ENCODE assay signal across 9 mouse cellular contexts in the genomic region with DNA sequence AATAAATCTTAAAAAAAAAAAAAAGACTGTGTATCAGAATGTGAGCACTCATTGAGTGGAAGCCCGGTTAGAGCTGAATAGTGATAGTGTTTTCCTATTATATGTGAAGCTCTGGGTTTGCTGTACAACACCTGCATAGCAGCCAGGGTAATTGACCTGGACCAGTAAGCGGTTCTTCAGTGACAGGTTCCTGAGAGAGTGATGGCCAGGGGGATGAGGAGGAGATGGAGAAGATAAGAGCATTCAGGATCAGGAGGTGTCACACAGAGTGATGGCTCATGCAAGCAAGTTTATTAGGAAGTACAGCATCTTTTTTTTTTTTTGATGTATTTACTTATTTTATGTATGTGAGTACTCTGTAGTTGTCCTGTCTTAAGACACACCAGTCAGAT. TPM values are rescaled to one million over a fixed set of nuclear protein-coding genes. Genes with fewer than 3 reads are reported as not detected.
DNase-seq lines count a peak whose midpoint lies in the region; ATAC-seq and TF ChIP-seq lines count a peak whose summit lies in the region.
"Had no signal": no experiment of that assay in that cellular context is flagged by ENCODE, and none has a peak within 500 bp of the region (broad histone marks: within the 10 kb centered on the region; RNA-seq: fewer than 3 reads in every experiment).

No protein-coding gene starts in this region.

- TF ChIP-seq EP300 in stomach, postnatal 0 days (optimal IDR thresholded peaks at IDR 0.05), result no peak

- H3K4me2 ChIP-seq in stomach, embryonic 14.5 days (replicated peaks; ENCODE audit: low read depth, low read length), result peak overlapping the region; percentile 91
- no peak overlapping the region; the same call in 1 of the 2 replicates for H3K4me2 ChIP-seq in stomach, postnatal 0 days (replicated peaks; ENCODE audit: low read depth)
- H3K4me2 ChIP-seq in forebrain, embryonic 13.5 days, result peak overlapping the region; percentile 92
- peak overlapping the region; percentile 93 for H3K4me2 ChIP-seq in limb, embryonic 15.5 days

- H3K9me3 ChIP-seq in stomach, embryonic 14.5 days (ENCODE audit: control insufficient read depth, low read depth, low read length), result no peaks in the 10 kb centered on the region
- H3K9me3 ChIP-seq in stomach, postnatal 0 days (ENCODE audit: control insufficient read depth, low read length), result no peaks in the 10 kb centered on the region
- no peaks in the 10 kb centered on the region for H3K9me3 ChIP-seq in forebrain, embryonic 13.5 days (replicated peaks)
- no peaks in the 10 kb centered on the region for H3K9me3 ChIP-seq in limb, embryonic 15.5 days

- no peak for TF ChIP-seq CTCF in stomach, postnatal 0 days (IDR thresholded peaks at IDR 0.05; ENCODE audit: low read depth)

- 50% methylated on average over 2 of the region's 2 CpGs for WGBS in stomach, embryonic 14.5 days
- WGBS in stomach, postnatal 0 days, result 51% methylated on average over 2 of the region's 2 CpGs
- 71% methylated on average over 2 of the region's 2 CpGs for WGBS in forebrain, embryonic 13.5 days
- WGBS in limb, embryonic 15.5 days, result 75% methylated on average over 2 of the region's 2 CpGs

- no peak overlapping the region for H3K27ac ChIP-seq in stomach, embryonic 14.5 days (ENCODE audit: low read length)
- H3K27ac ChIP-seq in stomach, postnatal 0 days (replicated peaks), result no peak overlapping the region
- H3K27ac ChIP-seq in forebrain, embryonic 13.5 days, result no peak overlapping the region
- H3K27ac ChIP-seq in limb, embryonic 15.5 days, result no peak overlapping the region

- H3K4me3 ChIP-seq in stomach, embryonic 14.5 days (ENCODE audit: low read depth, low read length), result peak overlapping the region; percentile 47
- no peak overlapping the region for H3K4me3 ChIP-seq in stomach, postnatal 0 days (ENCODE audit: low read depth, low read length)
- H3K4me3 ChIP-seq in forebrain, embryonic 13.5 days, result peak overlapping the region; percentile 80
- H3K4me3 ChIP-seq in limb, embryonic 15.5 days, result peak overlapping the region; percentile 88

- H3K27me3 ChIP-seq in stomach, embryonic 14.5 days (ENCODE audit: control insufficient read depth, insufficient read depth, low read length), result no peaks in the 10 kb centered on the region
- H3K27me3 ChIP-seq in stomach, postnatal 0 days (ENCODE audit: control insufficient read depth, insufficient read depth, low read length), result no peaks in the 10 kb centered on the region
- peaks cover 16% of the 10 kb centered on the region for H3K27me3 ChIP-seq in forebrain, embryonic 13.5 days
- peaks cover 17% of the 10 kb centered on the region for H3K27me3 ChIP-seq in limb, embryonic 15.5 days

- no peak for DNase-seq in stomach, postnatal 0 days (ENCODE audit: low spot score)
- no peak for DNase-seq in adrenal gland, postnatal 10 days
- no peak for DNase-seq in spleen, postnatal 10 days (ENCODE audit: low spot score in 2 of 2)
- no peak for DNase-seq in cerebellum, adult 9-10 months
- DNase-seq: lung, postnatal 10 days had no signal

- ATAC-seq in stomach, embryonic 14.5 days (ENCODE audit: insufficient number of reproducible peaks, insufficient read depth, low FRiP score, low read depth), result no peak
- no peak for ATAC-seq in stomach, postnatal 0 days (ENCODE audit: low FRiP score, low TSS enrichment)
- ATAC-seq in forebrain, embryonic 13.5 days, result no peak
- ATAC-seq in limb, embryonic 15.5 days (ENCODE audit: insufficient number of reproducible peaks, low FRiP score, low TSS enrichment, low read depth), result no peak

- no peak overlapping the region; the same call in 1 of the 2 replicates for H3K9ac ChIP-seq in stomach, embryonic 14.5 days (replicated peaks; ENCODE audit: low read depth, low read length)
- no peak overlapping the region for H3K9ac ChIP-seq in stomach, postnatal 0 days (ENCODE audit: low read length)
- peak overlapping the region; percentile 23; the same call in 1 of the 2 replicates for H3K9ac ChIP-seq in forebrain, embryonic 13.5 days
- no peak overlapping the region for H3K9ac ChIP-seq in limb, embryonic 15.5 days

- H3K4me1 ChIP-seq in stomach, embryonic 14.5 days (ENCODE audit: control insufficient read depth, insufficient read depth, low read length), result peaks cover 7% of the 10 kb centered on the region; the same call in 1 of the 2 replicates
- H3K4me1 ChIP-seq in stomach, postnatal 0 days (replicated peaks; ENCODE audit: control insufficient read depth, insufficient read depth), result no peaks in the 10 kb centered on the region; the same call in 1 of the 2 replicates
- peaks cover 19% of the 10 kb centered on the region for H3K4me1 ChIP-seq in forebrain, embryonic 13.5 days
- peaks cover 15% of the 10 kb centered on the region for H3K4me1 ChIP-seq in limb, embryonic 15.5 days

- H3K36me3 ChIP-seq in stomach, embryonic 14.5 days (ENCODE audit: control insufficient read depth, insufficient read depth, low read length), result peaks cover 18% of the 10 kb centered on the region
- no peaks in the 10 kb centered on the region for H3K36me3 ChIP-seq in stomach, postnatal 0 days (ENCODE audit: control insufficient read depth, insufficient read depth, low read length)
- peaks cover 29% of the 10 kb centered on the region for H3K36me3 ChIP-seq in forebrain, embryonic 13.5 days (ENCODE audit: poor library complexity, severe bottlenecking)
- H3K36me3 ChIP-seq in limb, embryonic 15.5 days, result peaks cover 25% of the 10 kb centered on the region

RNA-seq across cellular contexts. Expression of a gene that starts 1.0 kb away (rescaled TPM):
- 29.5 and 30.7 TPM in 2 replicates for polyA plus RNA-seq in stomach, embryonic 14.5 days (2014; fragmentation: Nextera tagmentation; extraction: Ambion mirVana)
- 4.1 and 4.7 TPM in 2 replicates for polyA plus RNA-seq in stomach, postnatal 0 days (2015; fragmentation: Nextera tagmentation; extraction: Ambion mirVana)
- 24.2 and 29.5 TPM in 2 replicates for polyA plus RNA-seq in forebrain, embryonic 13.5 days (2015; fragmentation: Nextera tagmentation; extraction: Ambion mirVana)
- 20.5 and 21.7 TPM in 2 replicates for polyA plus RNA-seq in limb, embryonic 15.5 days (2015; fragmentation: Nextera tagmentation; extraction: Ambion mirVana)
- 10 to 100 TPM in 1 of 2 experiments, 1 to 10 TPM in 1; 7.6 to 12.0 TPM for total RNA-seq in adrenal gland, postnatal 10 days (2021)

RNA-seq across cellular contexts. Expression of a gene that starts 1.1 kb away (rescaled TPM):
- 5.3 and 5.5 TPM in 2 replicates for polyA plus RNA-seq in stomach, embryonic 14.5 days (2014; fragmentation: Nextera tagmentation; extraction: Ambion mirVana)
- 3.8 and 6.1 TPM in 2 replicates for polyA plus RNA-seq in stomach, postnatal 0 days (2015; fragmentation: Nextera tagmentation; extraction: Ambion mirVana)
- 8.3 and 10.9 TPM in 2 replicates for polyA plus RNA-seq in forebrain, embryonic 13.5 days (2015; fragmentation: Nextera tagmentation; extraction: Ambion mirVana)
- polyA plus RNA-seq in limb, embryonic 15.5 days (2015; fragmentation: Nextera tagmentation; extraction: Ambion mirVana), result 5.2 and 6.4 TPM in 2 replicates
- total RNA-seq in adrenal gland, postnatal 10 days (2021), result 10 to 100 TPM; 26.8 to 46.1 TPM

RNA-seq across cellular contexts. Expression of a gene that starts 17.4 kb away (rescaled TPM):
- polyA plus RNA-seq in stomach, embryonic 14.5 days (2014; fragmentation: Nextera tagmentation; extraction: Ambion mirVana), result 58.4 and 70.8 TPM in 2 replicates
- 31.4 and 31.8 TPM in 2 replicates for polyA plus RNA-seq in stomach, postnatal 0 days (2015; fragmentation: Nextera tagmentation; extraction: Ambion mirVana)
- polyA plus RNA-seq in forebrain, embryonic 13.5 days (2015; fragmentation: Nextera tagmentation; extraction: Ambion mirVana), result 89.1 and 97.1 TPM in 2 replicates
- 61.0 and 61.4 TPM in 2 replicates for polyA plus RNA-seq in limb, embryonic 15.5 days (2015; fragmentation: Nextera tagmentation; extraction: Ambion mirVana)
- 10 to 100 TPM; 41.4 to 42.7 TPM for total RNA-seq in adrenal gland, postnatal 10 days (2021)

RNA-seq across cellular contexts. Expression of a gene that starts 55.9 kb away (rescaled TPM):
- polyA plus RNA-seq in stomach, embryonic 14.5 days (2014; fragmentation: Nextera tagmentation; extraction: Ambion mirVana), result 0.94 and 1.8 TPM in 2 replicates
- polyA plus RNA-seq in stomach, postnatal 0 days (2015; fragmentation: Nextera tagmentation; extraction: Ambion mirVana), result 0.36 and 0.42 TPM in 2 replicates
- 2.0 and 2.2 TPM in 2 replicates for polyA plus RNA-seq in forebrain, embryonic 13.5 days (2015; fragmentation: Nextera tagmentation; extraction: Ambion mirVana)
- polyA plus RNA-seq in limb, embryonic 15.5 days (2015; fragmentation: Nextera tagmentation; extraction: Ambion mirVana), result 1.2 and 1.4 TPM in 2 replicates
- under 1 TPM; 0.63 to 0.97 TPM for total RNA-seq in adrenal gland, postnatal 10 days (2021)
- total RNA-seq: gastrocnemius, postnatal 4 days had no signal

RNA-seq across cellular contexts. Expression of a gene that starts 56.3 kb away (rescaled TPM):
- polyA plus RNA-seq in stomach, embryonic 14.5 days (2014; fragmentation: Nextera tagmentation; extraction: Ambion mirVana), result 35.3 and 39.4 TPM in 2 replicates
- 11.2 and 11.7 TPM in 2 replicates for polyA plus RNA-seq in stomach, postnatal 0 days (2015; fragmentation: Nextera tagmentation; extraction: Ambion mirVana)
- polyA plus RNA-seq in forebrain, embryonic 13.5 days (2015; fragmentation: Nextera tagmentation; extraction: Ambion mirVana), result 25.4 and 33.2 TPM in 2 replicates
- 23.2 and 29.7 TPM in 2 replicates for polyA plus RNA-seq in limb, embryonic 15.5 days (2015; fragmentation: Nextera tagmentation; extraction: Ambion mirVana)
- total RNA-seq in adrenal gland, postnatal 10 days (2021), result 10 to 100 TPM; 37.1 to 40.6 TPM
